Comparison of ENCODE assay signal across 15 mouse cellular contexts in genomic region chr10:78329305-78329704, GRCm38 (mm10).
"Had no signal": no experiment of that assay in that cellular context is flagged by ENCODE, and none has a peak within 500 bp of the region (broad histone marks: within the 10 kb centered on the region; RNA-seq: fewer than 3 reads in every experiment).

No protein-coding gene starts in this region.

- H3K27ac ChIP-seq: kidney, postnatal 0 days; limb, embryonic 12.5 days; liver, embryonic 13.5 days; lung, embryonic 15.5 days; neural tube, embryonic 12.5 days had no signal

- ATAC-seq: liver, postnatal 0 days had no signal

- H3K4me3 ChIP-seq: limb, embryonic 12.5 days; liver, embryonic 13.5 days; lung, embryonic 15.5 days; neural tube, embryonic 12.5 days had no signal

- H3K27me3 ChIP-seq: limb, embryonic 12.5 days; liver, embryonic 13.5 days; lung, embryonic 15.5 days; neural tube, embryonic 12.5 days had no signal

- H3K9me3 ChIP-seq: limb, embryonic 12.5 days; liver, embryonic 13.5 days; lung, embryonic 15.5 days; neural tube, embryonic 12.5 days had no signal

- H3K4me2 ChIP-seq: limb, embryonic 12.5 days; liver, embryonic 13.5 days; lung, embryonic 15.5 days; neural tube, embryonic 12.5 days had no signal

- H3K4me1 ChIP-seq: limb, embryonic 12.5 days; lung, embryonic 15.5 days; neural tube, embryonic 12.5 days had no signal

- H3K9ac ChIP-seq: limb, embryonic 12.5 days; liver, embryonic 13.5 days; liver, postnatal 0 days; lung, embryonic 15.5 days; neural tube, embryonic 12.5 days had no signal

- DNase-seq: kidney, adult 9 months; kidney, postnatal 36 days; layer of hippocampus, adult 9-11 months; layer of hippocampus, postnatal 36 days; liver; liver, embryonic 13.5 days; liver, postnatal 0 days; midbrain, embryonic 14.5 days; spleen, adult 18-20 months; thymus, adult 2 months; thymus, postnatal 36 days had no signal
